Mouse (Mus musculus): ENCODE data around the gene Gba.
A peak's percentile ranks its signal among the peaks of the same experiment; 100 is the strongest.

The Gba gene

DNA sequence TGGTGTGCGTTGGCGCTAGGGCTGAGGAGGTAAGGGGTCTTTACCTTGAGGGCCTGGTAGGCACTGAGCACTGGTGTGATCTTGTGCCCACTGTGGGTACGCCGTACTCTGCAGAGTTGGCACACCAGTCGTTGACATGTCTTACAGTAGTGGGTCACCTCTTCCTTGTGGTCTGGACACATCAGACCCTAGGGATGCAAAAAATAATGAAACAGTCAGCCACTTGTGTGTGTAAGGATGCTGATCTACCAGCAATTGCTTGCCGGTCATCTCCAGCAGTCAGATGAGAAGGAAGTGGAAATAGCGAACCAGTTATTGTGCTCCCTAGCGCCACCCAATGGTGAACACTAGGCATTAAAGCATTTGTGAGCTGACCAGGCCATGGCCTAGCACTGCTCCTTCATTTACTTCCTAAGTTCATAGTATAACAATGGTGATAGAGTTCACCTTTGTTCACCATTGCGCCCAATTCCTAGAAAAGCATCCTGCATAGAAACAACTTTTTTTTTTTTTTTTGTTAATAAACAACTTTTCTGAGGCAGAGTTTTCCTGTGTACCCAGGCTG is 39.7 kb downstream of the Gba start:
- no peak for DNase-seq (ENCODE audit: low read depth)

DNA sequence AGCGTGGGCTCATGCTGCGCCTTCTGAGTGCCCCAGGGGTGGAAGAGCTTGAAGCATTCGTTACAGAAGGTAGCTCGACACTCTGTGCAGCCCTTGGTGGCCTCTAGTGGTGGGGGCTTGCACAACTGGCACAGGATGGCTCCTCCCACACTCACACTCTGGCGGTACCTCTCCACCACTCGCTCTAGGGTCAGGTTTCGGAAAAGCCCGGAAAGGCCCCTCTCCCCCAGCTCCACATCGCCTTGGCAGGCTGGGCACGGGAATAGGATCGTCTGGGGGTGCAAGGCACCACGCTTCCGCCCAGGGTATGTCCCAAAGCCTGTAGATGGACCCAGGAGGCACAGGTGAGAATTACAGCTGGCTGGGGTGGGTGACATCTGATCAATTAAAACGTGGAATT is 40.9 kb downstream of the Gba start:
- no peak for DNase-seq (ENCODE audit: low read depth)

DNA sequence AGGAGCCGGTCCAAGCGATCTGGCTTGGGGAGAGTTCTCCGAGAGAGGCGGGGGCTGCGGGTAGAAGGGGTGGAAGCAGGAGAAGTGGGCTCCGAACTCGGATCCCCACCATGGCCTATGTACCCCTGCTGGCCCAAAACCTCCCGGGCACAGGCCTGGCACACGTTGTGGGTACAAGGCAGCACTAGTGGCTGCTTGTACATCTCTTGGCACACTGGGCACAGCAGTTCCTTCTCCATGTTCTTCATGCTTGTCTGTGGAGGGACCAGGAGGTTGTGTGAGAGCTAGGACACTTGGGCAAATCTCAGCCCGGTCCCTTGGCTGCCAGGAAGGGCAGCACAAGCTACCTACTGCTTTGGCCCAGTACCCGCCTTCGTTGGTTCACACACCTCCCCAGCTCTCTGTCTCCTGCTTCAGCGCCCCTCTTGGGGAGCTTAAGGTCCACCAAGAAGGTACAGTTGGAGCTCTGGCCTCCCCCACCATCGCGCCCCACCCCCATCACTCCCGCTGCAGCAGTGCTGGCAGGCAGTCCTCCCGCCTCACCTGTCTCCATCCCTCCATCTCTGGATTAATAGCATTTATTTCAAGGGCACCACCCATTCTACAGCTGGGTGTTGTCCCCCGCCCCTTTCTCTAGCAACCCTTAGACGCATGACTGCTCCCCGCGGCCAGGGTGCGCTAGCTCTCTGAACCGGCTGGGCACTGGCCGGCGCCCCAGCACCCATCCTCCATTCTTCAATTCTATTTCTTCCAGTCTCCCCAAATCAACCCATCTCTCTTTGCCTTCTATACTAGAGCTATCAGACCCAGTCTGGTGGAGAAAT is 41.6 kb downstream of the Gba start:
- DNase-seq (ENCODE audit: low read depth) = no peak

DNA sequence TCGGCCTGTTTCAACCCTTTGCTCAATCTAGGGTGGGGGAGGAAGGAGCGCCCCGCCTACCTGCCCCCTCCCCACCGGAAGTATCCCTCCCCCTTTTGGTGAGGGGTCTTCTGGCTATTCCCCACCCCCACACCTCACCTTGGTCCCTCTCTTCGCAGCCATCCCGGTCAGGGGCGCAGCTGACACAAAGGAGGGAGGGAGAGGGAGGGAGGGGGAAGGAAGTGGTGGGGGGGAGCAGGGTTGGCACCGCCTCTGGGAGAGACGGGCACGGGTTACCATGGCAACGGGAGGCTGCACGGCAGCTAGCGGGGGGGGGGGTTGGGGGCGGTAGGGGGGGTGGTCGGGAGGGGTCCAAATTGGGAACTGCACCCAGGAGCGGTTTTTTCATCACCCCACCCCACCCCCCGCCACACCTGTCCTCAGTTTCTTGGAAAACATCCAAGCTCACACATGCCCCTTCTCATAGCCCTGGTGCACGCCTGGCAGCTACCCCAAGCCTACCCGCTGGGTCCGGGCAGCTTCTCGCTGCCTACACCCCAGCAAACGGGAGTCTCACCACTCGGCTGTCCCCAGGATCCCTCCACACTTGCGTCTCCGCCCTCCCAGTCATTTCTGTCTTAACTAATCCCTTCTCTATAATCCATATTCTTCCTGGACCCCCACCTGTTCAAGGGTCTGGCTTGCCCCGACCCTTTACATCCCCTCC is 42.4 kb downstream of the Gba start:
- no peak for DNase-seq (ENCODE audit: low read depth)

DNA sequence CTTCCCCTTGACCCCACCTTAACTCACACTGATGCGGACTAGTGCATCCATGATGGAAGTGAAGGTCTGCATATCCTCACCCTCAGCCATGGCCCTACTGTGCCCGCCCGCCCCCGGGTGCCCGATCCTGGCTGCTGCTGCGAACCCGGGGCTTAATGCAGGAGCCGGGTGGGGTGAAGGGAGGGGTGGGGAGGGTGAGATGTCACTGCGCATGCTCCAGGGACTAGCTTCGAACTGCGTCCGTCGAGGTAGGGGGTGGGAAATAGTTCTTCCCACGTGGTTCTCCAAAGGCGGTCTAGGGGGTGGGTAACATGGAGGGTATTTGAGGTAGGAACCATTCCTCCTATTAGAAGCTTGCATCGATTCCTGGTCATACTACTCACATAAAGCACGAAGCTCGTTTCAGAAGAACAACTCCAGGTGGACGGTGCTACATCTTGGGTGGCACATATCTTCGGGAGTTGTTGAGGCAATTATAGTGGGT is 43.0 kb downstream of the Gba start, which contains the start of gene Krtcap2:
TSS of gene Krtcap2 (plus strand) at position 279 of the 484 bp plus-strand sequence.
- DNase-seq (ENCODE audit: low read depth) = no peak

DNA sequence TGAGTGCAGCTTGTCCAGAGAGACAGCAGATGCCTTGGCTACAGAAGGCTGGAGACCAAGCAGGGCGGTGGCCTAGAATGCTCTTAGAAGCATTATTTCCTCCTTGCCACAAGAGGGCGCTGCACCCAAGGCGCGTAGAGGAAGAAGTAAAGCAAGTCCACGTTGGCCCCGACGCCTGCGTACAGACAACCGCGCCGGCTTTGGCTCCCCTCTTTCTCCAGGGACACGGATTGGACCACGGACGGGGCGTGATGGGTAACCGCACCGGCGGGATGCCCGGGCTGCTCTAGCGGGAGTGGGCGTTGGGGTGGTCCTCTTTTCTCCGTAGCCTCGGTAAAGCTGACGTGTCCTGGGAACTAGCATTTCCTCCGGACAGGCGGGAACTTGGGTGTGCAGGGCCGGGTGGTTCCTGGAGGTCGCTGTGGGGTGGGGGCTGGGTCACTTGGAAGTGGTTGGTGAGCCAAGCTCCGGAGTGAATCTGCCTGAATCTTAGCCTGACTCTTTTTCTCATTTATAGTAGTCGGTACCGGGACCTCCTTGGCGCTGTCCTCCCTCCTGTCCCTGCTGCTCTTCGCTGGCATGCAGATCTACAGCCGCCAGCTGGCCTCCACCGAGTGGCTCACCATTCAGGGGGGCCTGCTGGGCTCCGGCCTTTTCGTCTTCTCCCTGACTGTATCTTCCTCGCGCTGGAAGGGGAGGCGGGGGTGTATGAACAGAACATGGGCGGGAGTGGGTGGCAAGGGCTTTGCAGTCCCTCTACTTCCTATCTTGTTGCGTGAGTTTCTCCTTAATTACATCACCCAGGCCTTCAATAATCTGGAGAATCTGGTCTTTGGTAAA is 43.8 kb downstream of the Gba start, which contains the start of gene Trim46:
TSS of gene Trim46 (minus strand) at position 49 of the 840 bp plus-strand sequence.
- DNase-seq (ENCODE audit: low read depth) = peak; percentile 74

DNA sequence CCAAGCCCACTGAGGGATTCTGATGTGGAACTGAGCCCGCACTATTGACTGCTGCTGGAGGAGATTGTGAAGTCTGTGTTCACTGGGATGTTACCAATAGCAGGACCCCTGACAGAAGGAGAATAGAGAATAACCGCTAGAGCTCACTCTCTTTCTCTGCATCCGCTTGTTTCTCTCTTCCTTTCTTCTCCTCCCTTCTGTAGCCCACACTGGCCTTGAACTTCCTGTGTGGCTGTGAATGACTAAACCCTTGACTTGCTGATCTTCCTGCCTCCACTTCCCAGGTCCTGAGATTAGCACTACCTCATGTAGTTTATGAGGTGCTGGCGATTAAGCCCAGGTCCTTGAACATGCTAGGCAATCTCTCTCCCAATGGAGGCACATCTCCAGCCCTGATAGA is 44.7 kb downstream of the Gba start:
- DNase-seq (ENCODE audit: low read depth) = no peak

DNA sequence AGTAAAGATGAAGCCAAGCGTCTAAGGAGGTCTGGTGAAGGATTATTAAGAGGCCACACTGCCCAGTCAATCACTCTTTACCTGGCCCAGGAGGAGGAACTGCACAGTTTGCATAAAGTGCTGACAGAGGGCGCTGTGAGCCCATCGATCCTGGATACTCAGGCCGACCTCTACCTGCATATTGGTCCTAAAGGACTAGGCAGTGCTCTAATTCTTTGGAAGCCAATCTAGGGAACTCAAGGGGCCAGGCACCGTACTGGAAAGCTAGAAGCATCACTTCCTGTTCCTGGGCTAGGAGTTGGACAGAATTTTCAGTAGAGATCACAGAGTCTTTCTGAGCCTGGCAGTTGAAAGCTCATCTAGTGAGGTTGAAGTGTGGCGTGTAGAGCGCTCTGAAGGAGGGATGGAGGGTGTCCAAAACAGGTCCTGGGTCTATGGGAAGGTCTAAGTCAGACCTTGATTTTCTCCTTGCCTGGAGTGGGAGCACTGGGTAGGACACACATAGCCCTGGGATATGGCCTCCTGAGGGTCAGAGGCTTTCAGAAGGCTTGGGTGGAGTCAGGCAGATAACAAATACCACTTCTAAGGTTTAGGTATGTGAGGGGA is 47.8 kb downstream of the Gba start:
- no peak for DNase-seq (ENCODE audit: low read depth)

DNA sequence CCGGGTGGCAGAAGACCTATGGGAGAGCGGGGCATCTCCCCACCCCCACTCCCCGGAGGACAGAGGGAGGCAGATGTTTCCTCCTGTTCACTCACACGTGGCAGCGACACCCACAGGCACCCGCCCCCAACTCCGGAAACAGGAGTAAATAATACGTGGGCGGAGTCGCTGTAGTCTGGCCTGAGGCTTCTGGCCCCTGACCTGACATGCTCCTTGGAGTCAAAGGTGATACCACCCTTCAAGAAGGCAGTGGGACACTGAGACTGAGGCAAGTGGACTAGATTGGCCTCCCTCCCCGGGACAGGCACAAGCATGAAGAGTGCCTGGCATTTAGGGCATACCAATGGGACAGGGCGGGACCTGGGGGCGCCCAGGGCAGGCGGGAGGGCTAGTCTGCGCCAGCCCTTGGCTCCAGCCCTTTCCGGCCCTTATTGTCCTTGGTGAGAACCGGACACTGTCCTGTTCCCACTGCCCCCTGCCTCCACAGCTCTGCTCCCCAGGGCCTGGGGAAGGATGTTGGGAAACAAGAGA is 48.7 kb downstream of the Gba start:
- DNase-seq (ENCODE audit: low read depth) = no peak

DNA sequence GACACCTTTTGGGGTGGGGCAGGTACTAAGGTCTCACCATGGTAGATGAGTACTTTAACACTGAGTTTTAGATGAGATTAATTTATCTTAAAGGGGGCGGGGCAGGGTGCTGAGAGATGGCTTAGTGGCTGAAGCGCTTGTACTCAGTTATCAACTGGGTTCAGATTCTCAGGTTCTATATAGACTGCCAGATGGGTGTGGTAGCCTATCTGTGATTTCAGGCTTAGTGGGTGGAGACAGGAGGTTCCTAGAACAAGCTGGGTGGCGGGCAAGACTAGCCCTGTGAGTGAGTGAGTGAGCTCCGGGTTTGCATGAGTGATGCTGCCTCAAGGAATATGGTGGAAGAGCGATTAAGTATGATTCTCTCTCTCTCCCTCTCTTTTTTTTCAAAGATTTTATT is 52.3 kb downstream of the Gba start:
- DNase-seq (ENCODE audit: low read depth) = no peak

DNA sequence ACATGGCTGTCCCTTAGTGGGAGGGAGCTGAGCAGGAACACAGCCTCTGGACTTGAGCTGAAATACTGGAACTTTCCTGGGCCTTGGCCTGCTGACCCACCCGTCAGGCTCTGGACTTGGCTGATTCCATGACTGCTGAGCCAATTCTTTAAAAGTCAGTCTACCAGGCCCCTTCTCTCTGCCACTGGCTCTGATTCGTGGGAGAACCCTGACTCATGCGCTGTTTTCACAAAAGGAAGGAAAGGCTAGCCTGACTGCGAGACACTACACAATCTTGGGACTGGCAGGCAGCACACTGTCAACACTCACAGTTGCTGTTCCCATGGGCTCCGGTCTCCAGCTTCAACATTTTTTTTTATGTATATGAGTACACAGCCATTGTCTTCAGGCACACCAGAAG is 53.4 kb downstream of the Gba start:
- DNase-seq (ENCODE audit: low read depth) = peak; percentile 87

Measured in fibroblast of lung, adult 2 months (primary cell).